Mouse (Mus musculus) hindbrain, embryonic 10.5 days (tissue): ENCODE measurements around the gene Gm15517. TPM values are rescaled to one million over a fixed set of nuclear protein-coding genes. Genes with fewer than 3 reads are reported as not detected.
"Not testable (repeated sequence)": the region's sequence is repeated elsewhere in the genome, so short reads cannot be mapped to it uniquely, and the experiment has no call there.

ENCODE experiments used
- DNase-seq: peaks from one replicate; pipeline ENCODE4 v3.0.0-alpha.2; 2017; ENCODE audit warnings: low spot score
- H3K27ac ChIP-seq: fragments of 300-500 bp; sonication (generic); 2 replicates; pipeline ENCODE4 v1.5.1; 2016; ENCODE audit warnings: mild to moderate bottlenecking, moderate library complexity
- H3K27me3 ChIP-seq: fragments of 300-500 bp; sonication (generic); 2 replicates; pipeline ENCODE4 v1.6.1; 2016; ENCODE audit warnings: mild to moderate bottlenecking; ENCODE audit not compliant: poor library complexity, insufficient read depth, severe bottlenecking
- H3K36me3 ChIP-seq: fragments of 300-500 bp; sonication (generic); 2 replicates; pipeline ENCODE4 v1.6.1; 2016; ENCODE audit warnings: mild to moderate bottlenecking, moderate library complexity
- H3K4me1 ChIP-seq: fragments of 300-500 bp; sonication (generic); replicated peaks from 2 replicates; pipeline ENCODE4 v1.6.1; 2016; ENCODE audit warnings: mild to moderate bottlenecking
- H3K4me3 ChIP-seq: fragments of 300-500 bp; sonication (generic); 2 replicates; pipeline ENCODE4 v1.5.1; 2016; ENCODE audit warnings: mild to moderate bottlenecking, moderate library complexity
- H3K9me3 ChIP-seq: fragments of 300-500 bp; sonication (generic); 2 replicates; pipeline ENCODE4 v1.6.1; 2016; ENCODE audit warnings: mild to moderate bottlenecking, moderate library complexity
- WGBS: fragments of 180-500 bp; shearing (Covaris S2); methylation state at CpG from one replicate; pipeline ENCODE4 v1.1.7; 2016; 5-methylcytosine and 5-hydroxymethylcytosine counted together
- polyA plus RNA-seq: library from polyadenylated mRNA; unstranded; fragments of >200 nt; fragmentation: Nextera tagmentation; extraction: Ambion mirVana; gene quantifications from 2 replicates; pipeline ENCODE4 v1.2.1, GENCODE M21; 2016

The Gm15517 gene
- not detected in 2 replicates for polyA plus RNA-seq

DNA sequence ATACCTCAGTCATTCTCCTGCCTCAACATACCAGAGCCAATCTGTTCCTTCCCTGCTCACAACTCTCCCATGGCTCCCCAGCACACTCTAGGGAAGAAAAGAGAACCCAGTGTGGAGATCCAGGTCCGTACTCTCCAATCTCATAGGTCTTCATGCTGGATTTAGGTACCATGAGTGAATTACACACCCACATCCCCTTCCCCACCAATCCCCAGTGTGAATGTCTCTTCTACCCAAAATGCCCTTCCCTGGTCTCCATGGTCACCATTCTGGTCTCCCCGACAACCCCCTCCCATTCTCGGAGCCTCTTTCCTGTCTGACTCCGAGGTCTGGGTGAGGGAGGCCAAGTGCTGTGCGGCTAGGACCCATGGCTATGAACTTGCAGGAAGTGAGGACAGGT is at the start of gene Gm15517:
Gm15517 (plus strand) TSS at position 301 of the 400 bp plus-strand sequence.
- Histone ChIP-seq H3K36me3 (no peaks in the 10 kb centered on the region), H3K4me3 (no peak within 1 kb of the TSS), H3K27me3 (peaks cover 40% of the 10 kb centered on the region), H3K27ac (no peak within 1 kb of the TSS), H3K4me1 (peaks cover 13% of the 10 kb centered on the region), H3K9me3 (no peaks in the 10 kb centered on the region)
- 54% methylated on average over 5 of the region's 5 CpGs for WGBS
- no peak for DNase-seq

GRCm38 (mm10) chr7:44215645-44216044 is 45.6 kb upstream of the Gm15517 start, which contains the start of gene Klk1b5:
Gene Klk1b5 (plus strand): TSS chr7:44215945.
- Histone ChIP-seq H3K36me3 (no peaks in the 10 kb centered on the region), H3K4me1 (no peaks in the 10 kb centered on the region), H3K27ac (no peak within 1 kb of the TSS), H3K9me3 (no peaks in the 10 kb centered on the region), H3K27me3 (no peaks in the 10 kb centered on the region), H3K4me3 (no peak within 1 kb of the TSS)
- WGBS: 86% methylated on average over 1 of the region's 1 CpGs
- DNase-seq: no peak

- WGBS: 74% methylated on average over 10 of the region's 10 CpGs
- H3K4me1 ChIP-seq, H3K27me3 ChIP-seq, H3K4me3 ChIP-seq, H3K36me3 ChIP-seq, DNase-seq, H3K9me3 ChIP-seq, H3K27ac ChIP-seq: not testable (repeated sequence)
Measured at GRCm38 (mm10) chr7:44221601-44222000, 39.6 kb upstream of the Gm15517 start.

GRCm38 (mm10) chr7:44222335-44222734 is 38.9 kb upstream of the Gm15517 start:
- not testable (repeated sequence) for H3K27ac ChIP-seq, H3K4me1 ChIP-seq, H3K9me3 ChIP-seq, H3K27me3 ChIP-seq, DNase-seq, H3K36me3 ChIP-seq, H3K4me3 ChIP-seq
- 86% methylated on average over 6 of the region's 6 CpGs for WGBS

- Histone ChIP-seq H3K4me3 (no peak within 1 kb of the TSS), H3K4me1 (no peaks in the 10 kb centered on the region), H3K36me3 (no peaks in the 10 kb centered on the region), H3K9me3 (no peaks in the 10 kb centered on the region), H3K27me3 (no peaks in the 10 kb centered on the region), H3K27ac (no peak within 1 kb of the TSS)
- DNase-seq: no peak
- 37% methylated on average over 1 of the region's 1 CpGs for WGBS
Measured at GRCm38 (mm10) chr7:44225076-44225475, 36.2 kb upstream of the Gm15517 start, which contains the start of gene Klk1. Gene Klk1 (plus strand): TSS chr7:44225360.

- H3K27me3 ChIP-seq: no peaks in the 10 kb centered on the region
- H3K36me3 ChIP-seq: no peaks in the 10 kb centered on the region
- no peak within 1 kb of the TSS for H3K27ac ChIP-seq
- no peak within 1 kb of the TSS for H3K4me3 ChIP-seq
- H3K4me1 ChIP-seq: no peaks in the 10 kb centered on the region
- no peak for DNase-seq
- 0 out of 2 replicates have a peak, but pooled peaks cover 4% of the 10 kb centered on the region for H3K9me3 ChIP-seq
- WGBS: 84% methylated on average over 3 of the region's 3 CpGs
Measured at GRCm38 (mm10) chr7:44235909-44236308, 25.3 kb upstream of the Gm15517 start, which contains the start of gene Gm36864. Gene Gm36864 (plus strand): TSS chr7:44236177.

DNA sequence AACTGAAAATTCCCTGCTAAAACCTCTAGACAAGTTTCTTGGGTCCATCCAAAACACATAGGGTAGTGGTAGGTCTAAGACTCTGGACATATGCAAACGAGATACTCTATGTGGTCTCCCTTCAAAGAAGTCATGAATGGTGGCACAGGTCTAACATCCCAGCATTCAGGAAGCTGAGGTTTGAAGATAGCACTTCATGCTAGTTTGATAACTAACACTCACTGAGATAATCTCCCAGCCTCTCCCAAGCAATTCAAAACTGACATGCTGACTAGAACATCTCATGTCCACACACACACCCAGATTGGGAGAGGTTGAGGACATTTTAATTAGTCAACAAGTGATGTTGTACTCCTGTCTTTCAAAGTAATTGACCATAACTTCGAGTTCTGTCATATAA is 21.3 kb upstream of the Gm15517 start:
- Histone ChIP-seq H3K4me1 (no peaks in the 10 kb centered on the region), H3K27me3 (no peaks in the 10 kb centered on the region), H3K36me3 (no peaks in the 10 kb centered on the region), H3K4me3 (no peak overlapping the region), H3K9me3 (0 out of 2 replicates have a peak, but pooled peaks cover 5% of the 10 kb centered on the region), H3K27ac (no peak overlapping the region)
- WGBS: 57% methylated on average over 2 of the region's 2 CpGs
- DNase-seq: no peak

DNA sequence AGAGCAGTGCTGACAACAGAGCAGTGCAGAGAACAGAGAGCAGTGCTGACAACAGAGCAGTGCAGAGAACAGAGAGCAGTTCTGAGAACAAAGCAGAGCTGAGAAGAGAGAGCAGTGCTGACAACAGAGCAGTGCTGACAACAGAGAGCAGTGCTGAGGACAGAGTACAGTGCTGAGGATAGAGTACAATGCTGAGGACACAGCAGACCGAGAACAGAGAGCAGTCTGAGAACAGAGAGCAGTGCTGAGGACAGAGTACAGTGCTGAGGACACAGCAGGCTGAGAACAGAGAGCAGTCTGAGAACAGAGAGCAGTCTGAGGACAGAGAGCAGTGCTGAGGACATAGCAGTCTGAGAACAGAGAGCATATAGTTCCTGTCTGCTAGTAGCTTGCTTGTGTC is 20.5 kb upstream of the Gm15517 start:
- 60% methylated on average over 1 of the region's 1 CpGs for WGBS
- H3K27me3 ChIP-seq: no peaks in the 10 kb centered on the region
- no peak for DNase-seq
- H3K27ac ChIP-seq: no peak overlapping the region
- H3K4me1 ChIP-seq: peaks cover 7% of the 10 kb centered on the region
- H3K9me3 ChIP-seq: 0 out of 2 replicates have a peak, but pooled peaks cover 5% of the 10 kb centered on the region
- no peaks in the 10 kb centered on the region for H3K36me3 ChIP-seq
- H3K4me3 ChIP-seq: no peak overlapping the region

- H3K4me1 ChIP-seq: peaks cover 9% of the 10 kb centered on the region
- no peak overlapping the region for H3K27ac ChIP-seq
- 72% methylated on average over 2 of the region's 2 CpGs for whole genome bisulfite sequencing
- DNase-seq: no peak
- H3K27me3 ChIP-seq: no peaks in the 10 kb centered on the region
- H3K4me3 ChIP-seq: no peak overlapping the region
- H3K9me3 ChIP-seq: 0 out of 2 replicates have a peak, but pooled peaks cover 5% of the 10 kb centered on the region
- H3K36me3 ChIP-seq: no peaks in the 10 kb centered on the region
Measured at GRCm38 (mm10) chr7:44241163-44241562, 20.1 kb upstream of the Gm15517 start.

- Histone ChIP-seq H3K27ac (no peak overlapping the region), H3K4me3 (no peak overlapping the region), H3K4me1 (peaks cover 22% of the 10 kb centered on the region), H3K9me3 (0 out of 2 replicates have a peak, but pooled peaks cover 5% of the 10 kb centered on the region), H3K36me3 (peaks cover 14% of the 10 kb centered on the region), H3K27me3 (no peaks in the 10 kb centered on the region)
- no peak for DNase-seq
- 50% methylated on average over 1 of the region's 1 CpGs for WGBS
Measured at GRCm38 (mm10) chr7:44244080-44244479, 17.2 kb upstream of the Gm15517 start.

DNA sequence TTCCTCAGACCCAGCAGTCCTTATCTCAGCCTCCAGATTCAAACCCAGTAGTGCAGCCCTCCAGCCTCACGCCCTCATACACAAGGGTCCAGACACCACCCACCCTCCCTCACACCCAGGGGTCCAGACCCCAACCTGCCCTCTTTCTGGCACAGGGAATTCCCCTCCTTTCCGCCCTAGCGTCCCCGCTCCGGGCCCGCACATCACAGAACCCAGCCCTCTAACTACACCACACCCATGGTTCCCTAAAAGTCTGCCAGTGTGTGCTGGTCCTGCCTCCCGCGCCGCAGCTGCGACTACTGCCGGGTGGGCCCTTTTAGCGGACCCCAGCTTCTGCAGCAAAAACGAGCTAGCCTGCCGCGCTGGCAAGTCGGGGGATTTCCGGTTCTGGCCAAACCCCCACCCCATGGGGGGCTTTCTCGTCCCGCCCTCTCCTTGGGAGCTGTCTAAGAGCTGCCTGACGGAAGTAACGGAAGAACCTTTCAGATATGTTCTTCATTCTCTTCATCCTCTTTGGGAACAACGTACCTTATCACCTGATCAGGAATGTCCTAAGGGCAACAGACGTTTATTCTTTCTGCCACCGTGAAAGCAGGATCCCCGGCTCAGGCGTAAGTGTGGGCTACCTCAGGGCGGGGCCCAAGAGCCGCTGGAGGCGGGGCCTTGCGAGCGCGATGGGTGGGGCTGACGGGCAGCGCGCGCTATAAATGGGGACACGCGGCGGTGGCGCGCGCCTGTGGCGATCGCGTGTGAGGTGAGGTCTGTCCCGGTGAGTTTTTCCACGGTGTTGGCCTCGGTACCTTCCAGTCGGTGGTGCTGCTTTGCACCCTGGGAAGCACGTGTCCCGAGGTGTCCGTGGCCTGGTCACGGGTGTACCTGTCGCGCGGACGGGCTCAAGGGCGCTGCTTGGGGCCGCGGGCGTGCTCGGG is 14.9 kb upstream of the Gm15517 start, which contains the start of the genes 1700028J19Rik and 2410002F23Rik:
1700028J19Rik (minus strand) TSS at position 641 of the 929 bp plus-strand sequence.
2410002F23Rik (plus strand) TSS at position 668 of the 929 bp plus-strand sequence.
- H3K27ac ChIP-seq: peak within 1 kb of the TSS; percentile 97
- peak within 1 kb of the TSS; percentile 93 for H3K4me3 ChIP-seq
- H3K27me3 ChIP-seq: no peaks in the 10 kb centered on the region
- no peaks in the 10 kb centered on the region for H3K9me3 ChIP-seq
- H3K36me3 ChIP-seq: peaks cover 36% of the 10 kb centered on the region
- peak; percentile 91 for DNase-seq
- peaks cover 32% of the 10 kb centered on the region for H3K4me1 ChIP-seq
- under 1% methylated on average over 62 of the region's 62 CpGs for WGBS

GRCm38 (mm10) chr7:44246984-44247470 is 14.2 kb upstream of the Gm15517 start:
- peak; percentile 75 for DNase-seq
- H3K27ac ChIP-seq: peak overlapping the region; percentile 97
- H3K27me3 ChIP-seq: no peaks in the 10 kb centered on the region
- WGBS: under 1% methylated on average over 23 of the region's 23 CpGs
- peak overlapping the region; percentile 93 for H3K4me3 ChIP-seq
- H3K4me1 ChIP-seq: peaks cover 32% of the 10 kb centered on the region
- H3K9me3 ChIP-seq: no peaks in the 10 kb centered on the region
- H3K36me3 ChIP-seq: peaks cover 41% of the 10 kb centered on the region

GRCm38 (mm10) chr7:44247971-44248370 is 13.3 kb upstream of the Gm15517 start:
- no peak overlapping the region for H3K27ac ChIP-seq
- peak overlapping the region; percentile 93 for H3K4me3 ChIP-seq
- no peaks in the 10 kb centered on the region for H3K9me3 ChIP-seq
- 97% methylated on average over 2 of the region's 2 CpGs for WGBS
- peaks cover 51% of the 10 kb centered on the region for H3K36me3 ChIP-seq
- peaks cover 34% of the 10 kb centered on the region for H3K4me1 ChIP-seq
- H3K27me3 ChIP-seq: no peaks in the 10 kb centered on the region
- DNase-seq: no peak
